Mouse (Mus musculus) gastrocnemius, adult 18-20 months (tissue): ENCODE measurements around the gene Cnot4. TPM values are rescaled to one million over a fixed set of nuclear protein-coding genes. Genes with fewer than 3 reads are reported as not detected.

Experiments
- total RNA-seq, 2 experiments: library from RNA; stranded (reverse); gene quantifications; 2 replicates each; pipeline ENCODE4 v1.2.3; 2021

Gene Cnot4
- total RNA-seq, 2 experiments from 2014 or later, result 26.7 to 29.4 TPM

Other genes with a start within 250 kb of the Cnot4 start
- 1 to 10 TPM; 4.7 to 6.4 TPM for gene Wdr91, start 222.8 kb downstream of the Cnot4 start, total RNA-seq
- gene Stra8, start 213.6 kb downstream of the Cnot4 start, total RNA-seq, result not detected
- gene Slc23a4, start 145.3 kb downstream of the Cnot4 start, total RNA-seq, result under 1 TPM in 1 of 2 experiments, not detected in 1; 0.09 TPM
- gene Nup205, start 43.7 kb upstream of the Cnot4 start, total RNA-seq, result 10 to 100 TPM; 10.2 to 12.3 TPM
- under 1 TPM; 0.14 to 0.17 TPM for gene Slc13a4, start 174.4 kb upstream of the Cnot4 start, total RNA-seq
- gene Fam180a, start 192.4 kb upstream of the Cnot4 start, total RNA-seq, result 1 to 10 TPM in 1 of 2 experiments, under 1 TPM in 1; 0.18 to 1.0 TPM